Mouse (Mus musculus) E14TG2a.4 (cell line): Measurements from ENCODE around the gene Plek.

Source experiments
- H3K27me3 ChIP-seq: 2 replicates; pipeline ENCODE4 v1.6.1; 2014; ENCODE audit warnings: low read length, control low read depth; ENCODE audit not compliant: insufficient read depth
- H3K36me3 ChIP-seq: 2 replicates; pipeline ENCODE4 v1.6.1; 2014; ENCODE audit warnings: low read length, control low read depth; ENCODE audit not compliant: insufficient read depth
- H3K4me1 ChIP-seq: replicated peaks from 2 replicates; pipeline ENCODE4 v1.6.1; 2014; ENCODE audit warnings: low read depth, low read length, control low read depth
- H3K4me3 ChIP-seq: replicated peaks from 2 replicates; pipeline ENCODE4 v1.5.1; 2014; ENCODE audit warnings: mild to moderate bottlenecking, low read length
- H3K9me3 ChIP-seq: 2 replicates; pipeline ENCODE4 v1.6.1; 2014; ENCODE audit warnings: low read length, control low read depth
- CTCF ChIP-seq: conservative IDR thresholded peaks from 2 replicates; pipeline ENCODE4 v1.5.1; 2014; ENCODE audit warnings: low read length
- NANOG ChIP-seq: IDR thresholded peaks from 2 replicates; pipeline ENCODE4 v1.6.1; 2014; ENCODE audit warnings: borderline replicate concordance, low read length, mixed read lengths
- POU5F1 ChIP-seq: IDR thresholded peaks from 2 replicates; pipeline ENCODE4 v1.6.1; 2014; ENCODE audit warnings: low read length, borderline replicate concordance

Gene Plek

GRCm38 (mm10) chr11:16992880-16993279, 59.3 kb downstream of the Plek start:
- H3K4me3 ChIP-seq = no peak overlapping the region
- TF ChIP-seq POU5F1 (no peak), NANOG (no peak), CTCF (no peak)

GRCm38 (mm10) chr11:16989885-16990284, 62.3 kb downstream of the Plek start:
- Histone ChIP-seq H3K27me3 (no peaks in the 10 kb centered on the region), H3K9me3 (no peaks in the 10 kb centered on the region), H3K4me3 (no peak overlapping the region), H3K4me1 (no peaks in the 10 kb centered on the region), H3K36me3 (no peaks in the 10 kb centered on the region)
- TF ChIP-seq CTCF = no peak
- no peak for TF ChIP-seq NANOG
- no peak for TF ChIP-seq POU5F1

More at GRCm38 (mm10) chr11:16992880-16993279, 59.3 kb downstream of the Plek start:
- no peaks in the 10 kb centered on the region for H3K36me3 ChIP-seq
- no peaks in the 10 kb centered on the region for H3K27me3 ChIP-seq
- no peaks in the 10 kb centered on the region for H3K4me1 ChIP-seq
- H3K9me3 ChIP-seq = no peaks in the 10 kb centered on the region

- no peak overlapping the region for H3K4me3 ChIP-seq
- no peaks in the 10 kb centered on the region for H3K4me1 ChIP-seq
- H3K36me3 ChIP-seq = no peaks in the 10 kb centered on the region
- no peaks in the 10 kb centered on the region for H3K27me3 ChIP-seq
- H3K9me3 ChIP-seq = no peaks in the 10 kb centered on the region
- TF ChIP-seq NANOG (no peak), POU5F1 (no peak), CTCF (no peak)
Measured at GRCm38 (mm10) chr11:16987745-16988328, 64.3 kb downstream of the Plek start.

- H3K9me3 ChIP-seq = no peaks in the 10 kb centered on the region
- no peak overlapping the region for H3K4me3 ChIP-seq
- TF ChIP-seq NANOG (no peak), CTCF (no peak), POU5F1 (no peak)
- H3K27me3 ChIP-seq = no peaks in the 10 kb centered on the region
- no peaks in the 10 kb centered on the region for H3K4me1 ChIP-seq
- H3K36me3 ChIP-seq = no peaks in the 10 kb centered on the region
Measured at GRCm38 (mm10) chr11:16986550-16987187, 65.5 kb downstream of the Plek start.

GRCm38 (mm10) chr11:16978161-16978707, 73.9 kb downstream of the Plek start:
- Histone ChIP-seq H3K4me3 (no peak overlapping the region), H3K36me3 (no peaks in the 10 kb centered on the region), H3K4me1 (no peaks in the 10 kb centered on the region), H3K9me3 (no peaks in the 10 kb centered on the region), H3K27me3 (no peaks in the 10 kb centered on the region)
- no peak for TF ChIP-seq POU5F1
- no peak for TF ChIP-seq NANOG
- TF ChIP-seq CTCF = no peak

- no peaks in the 10 kb centered on the region for H3K9me3 ChIP-seq
- H3K4me3 ChIP-seq = no peak overlapping the region
- TF ChIP-seq CTCF (no peak), POU5F1 (no peak)
- H3K36me3 ChIP-seq = no peaks in the 10 kb centered on the region
- no peaks in the 10 kb centered on the region for H3K4me1 ChIP-seq
- H3K27me3 ChIP-seq = no peaks in the 10 kb centered on the region
Measured at GRCm38 (mm10) chr11:16977611-16978010, 74.6 kb downstream of the Plek start.

GRCm38 (mm10) chr11:16976937-16977336, 75.2 kb downstream of the Plek start:
- Histone ChIP-seq H3K4me1 (no peaks in the 10 kb centered on the region), H3K36me3 (no peaks in the 10 kb centered on the region), H3K9me3 (no peaks in the 10 kb centered on the region), H3K4me3 (no peak overlapping the region), H3K27me3 (no peaks in the 10 kb centered on the region)
- TF ChIP-seq CTCF = no peak
- TF ChIP-seq POU5F1 = no peak
- TF ChIP-seq NANOG = no peak

GRCm38 (mm10) chr11:16973086-16973485, 79.1 kb downstream of the Plek start:
- TF ChIP-seq CTCF = no peak
- no peak for TF ChIP-seq POU5F1
- no peak for TF ChIP-seq NANOG
- Histone ChIP-seq H3K36me3 (no peaks in the 10 kb centered on the region), H3K27me3 (no peaks in the 10 kb centered on the region), H3K4me3 (no peak overlapping the region), H3K9me3 (no peaks in the 10 kb centered on the region), H3K4me1 (no peaks in the 10 kb centered on the region)
